Mouse (Mus musculus) heart, embryonic 10.5 days (tissue): ENCODE measurements at regions not wholly inside any gene's neighbourhood (a gene's known extent, or its start where the extent isn't known, plus 50 kb on each side); places are given as distances from the start of the nearest gene placed in this dataset.

Experiments
- DNase-seq: peaks from one replicate; pipeline ENCODE4 v3.0.0-alpha.2; 2017; ENCODE audit warnings: low spot score
- H3K27ac ChIP-seq: fragments of 300-500 bp; sonication (generic); 2 replicates; pipeline ENCODE4 v1.5.1; 2016; ENCODE audit warnings: mild to moderate bottlenecking
- H3K27me3 ChIP-seq: fragments of 300-500 bp; sonication (generic); 2 replicates; pipeline ENCODE4 v1.6.1; 2016; ENCODE audit warnings: mild to moderate bottlenecking; ENCODE audit not compliant: poor library complexity, insufficient read depth, severe bottlenecking
- H3K36me3 ChIP-seq: fragments of 300-500 bp; sonication (generic); 2 replicates; pipeline ENCODE4 v1.6.1; 2016; ENCODE audit warnings: mild to moderate bottlenecking, moderate library complexity
- H3K4me1 ChIP-seq: fragments of 300-500 bp; sonication (generic); 2 replicates; pipeline ENCODE4 v1.6.1; 2016; ENCODE audit warnings: mild to moderate bottlenecking
- H3K4me3 ChIP-seq: fragments of 300-500 bp; sonication (generic); 2 replicates; pipeline ENCODE4 v1.5.1; 2016; ENCODE audit warnings: mild to moderate bottlenecking, moderate library complexity
- H3K9me3 ChIP-seq: fragments of 300-500 bp; sonication (generic); 2 replicates; pipeline ENCODE4 v1.6.1; 2016; ENCODE audit warnings: mild to moderate bottlenecking, moderate library complexity
- WGBS: fragments of 180-500 bp; shearing (Covaris S2); methylation state at CpG from one replicate; pipeline ENCODE4 v1.1.7; 2016; 5-methylcytosine and 5-hydroxymethylcytosine counted together

GRCm38 (mm10) chr11:7502679-7503078 lies 289.0 kb upstream of the Igfbp3 start:
- 71% methylated on average over 2 of the region's 2 CpGs for WGBS
- no peak for DNase-seq

GRCm38 (mm10) chr11:7502045-7502444 lies 288.3 kb upstream of the Igfbp3 start:
- WGBS, result 81% methylated on average over 2 of the region's 2 CpGs
- H3K27ac ChIP-seq, result no peak overlapping the region

More at GRCm38 (mm10) chr11:7502679-7503078, 289.0 kb upstream of the Igfbp3 start:
- Histone ChIP-seq H3K27me3 (no peaks in the 10 kb centered on the region), H3K9me3 (no peaks in the 10 kb centered on the region), H3K4me3 (no peak overlapping the region), H3K27ac (no peak overlapping the region), H3K4me1 (0 out of 2 replicates have a peak, but pooled peaks cover 3% of the 10 kb centered on the region), H3K36me3 (no peaks in the 10 kb centered on the region)

GRCm38 (mm10) chr11:7497803-7498202 lies 284.1 kb upstream of the Igfbp3 start:
- no peaks in the 10 kb centered on the region for H3K36me3 ChIP-seq
- WGBS, result 62% methylated on average over 6 of the region's 6 CpGs
- DNase-seq, result no peak
- H3K27ac ChIP-seq, result no peak overlapping the region
- no peaks in the 10 kb centered on the region for H3K9me3 ChIP-seq
- H3K27me3 ChIP-seq, result no peaks in the 10 kb centered on the region
- H3K4me3 ChIP-seq, result no peak overlapping the region
- H3K4me1 ChIP-seq, result no peaks in the 10 kb centered on the region

More at GRCm38 (mm10) chr11:7502045-7502444, 288.3 kb upstream of the Igfbp3 start:
- no peak overlapping the region for H3K4me3 ChIP-seq
- H3K4me1 ChIP-seq, result 0 out of 2 replicates have a peak, but pooled peaks cover 3% of the 10 kb centered on the region
- no peaks in the 10 kb centered on the region for H3K36me3 ChIP-seq
- H3K9me3 ChIP-seq, result no peaks in the 10 kb centered on the region
- DNase-seq, result no peak
- no peaks in the 10 kb centered on the region for H3K27me3 ChIP-seq

GRCm38 (mm10) chr11:7473832-7474545 lies 260.3 kb upstream of the Igfbp3 start:
- H3K9me3 ChIP-seq, result no peaks in the 10 kb centered on the region
- no peaks in the 10 kb centered on the region for H3K27me3 ChIP-seq
- H3K4me1 ChIP-seq, result peaks cover 12% of the 10 kb centered on the region
- H3K4me3 ChIP-seq, result no peak overlapping the region
- WGBS, result 64% methylated on average over 7 of the region's 7 CpGs
- H3K27ac ChIP-seq, result no peak overlapping the region
- no peaks in the 10 kb centered on the region for H3K36me3 ChIP-seq
- DNase-seq, result no peak

GRCm38 (mm10) chr11:7465522-7465921 lies 251.8 kb upstream of the Igfbp3 start:
- Histone ChIP-seq H3K4me3 (no peak overlapping the region), H3K36me3 (no peaks in the 10 kb centered on the region), H3K9me3 (no peaks in the 10 kb centered on the region), H3K4me1 (peaks cover 10% of the 10 kb centered on the region; the same call in 1 of the 2 replicates), H3K27ac (no peak overlapping the region), H3K27me3 (no peaks in the 10 kb centered on the region)
- 59% methylated on average over 1 of the region's 1 CpGs for WGBS
- no peak for DNase-seq

- H3K4me1 ChIP-seq, result peaks cover 10% of the 10 kb centered on the region; the same call in 1 of the 2 replicates
- DNase-seq, result no peak
- no peak overlapping the region for H3K4me3 ChIP-seq
- H3K27ac ChIP-seq, result no peak overlapping the region
- no peaks in the 10 kb centered on the region for H3K9me3 ChIP-seq
- no peaks in the 10 kb centered on the region for H3K36me3 ChIP-seq
- no peaks in the 10 kb centered on the region for H3K27me3 ChIP-seq
- WGBS, result 54% methylated on average over 6 of the region's 6 CpGs
Observed at GRCm38 (mm10) chr11:7461956-7462771, 248.4 kb upstream of the Igfbp3 start.

- Histone ChIP-seq H3K9me3 (no peaks in the 10 kb centered on the region), H3K27ac (no peak overlapping the region), H3K27me3 (no peaks in the 10 kb centered on the region), H3K4me3 (no peak overlapping the region), H3K36me3 (no peaks in the 10 kb centered on the region), H3K4me1 (no peaks in the 10 kb centered on the region)
- WGBS, result 77% methylated on average over 4 of the region's 4 CpGs
- DNase-seq, result no peak
Observed at GRCm38 (mm10) chr11:7451756-7452155, 238.0 kb upstream of the Igfbp3 start.

- 97% methylated on average over 8 of the region's 8 CpGs for WGBS
- Histone ChIP-seq H3K9me3 (peaks cover 3% of the 10 kb centered on the region; the same call in 1 of the 2 replicates), H3K4me1 (no peaks in the 10 kb centered on the region), H3K27me3 (no peaks in the 10 kb centered on the region), H3K36me3 (no peaks in the 10 kb centered on the region), H3K4me3 (no peak overlapping the region), H3K27ac (no peak overlapping the region)
- DNase-seq, result no peak
Observed at GRCm38 (mm10) chr11:7444494-7444893, 230.8 kb upstream of the Igfbp3 start.

GRCm38 (mm10) chr11:7439276-7439675 lies 225.6 kb upstream of the Igfbp3 start:
- Histone ChIP-seq H3K4me1 (peaks cover 5% of the 10 kb centered on the region; the same call in 1 of the 2 replicates), H3K27me3 (no peaks in the 10 kb centered on the region), H3K27ac (no peak overlapping the region), H3K9me3 (no peaks in the 10 kb centered on the region), H3K36me3 (no peaks in the 10 kb centered on the region), H3K4me3 (no peak overlapping the region)
- no peak for DNase-seq
- 31% methylated on average over 3 of the region's 3 CpGs for WGBS

- 88% methylated on average over 3 of the region's 3 CpGs for WGBS
- Histone ChIP-seq H3K27me3 (no peaks in the 10 kb centered on the region), H3K4me1 (peaks cover 5% of the 10 kb centered on the region; the same call in 1 of the 2 replicates), H3K4me3 (no peak overlapping the region), H3K27ac (no peak overlapping the region), H3K9me3 (no peaks in the 10 kb centered on the region), H3K36me3 (no peaks in the 10 kb centered on the region)
- DNase-seq, result no peak
Observed at GRCm38 (mm10) chr11:7434591-7434990, 220.9 kb upstream of the Igfbp3 start.

GRCm38 (mm10) chr11:7427771-7428170 lies 214.0 kb upstream of the Igfbp3 start:
- H3K4me3 ChIP-seq, result no peak overlapping the region
- no peaks in the 10 kb centered on the region for H3K9me3 ChIP-seq
- no peak overlapping the region for H3K27ac ChIP-seq
- no peak for DNase-seq
- 90% methylated on average over 4 of the region's 4 CpGs for WGBS
- no peaks in the 10 kb centered on the region for H3K36me3 ChIP-seq
- H3K4me1 ChIP-seq, result peaks cover 14% of the 10 kb centered on the region
- H3K27me3 ChIP-seq, result no peaks in the 10 kb centered on the region

GRCm38 (mm10) chr11:7425233-7425632 lies 211.5 kb upstream of the Igfbp3 start:
- no peaks in the 10 kb centered on the region for H3K9me3 ChIP-seq
- peaks cover 14% of the 10 kb centered on the region for H3K4me1 ChIP-seq
- no peak overlapping the region for H3K4me3 ChIP-seq
- no peaks in the 10 kb centered on the region for H3K36me3 ChIP-seq
- H3K27ac ChIP-seq, result no peak overlapping the region
- DNase-seq, result no peak
- H3K27me3 ChIP-seq, result no peaks in the 10 kb centered on the region
- WGBS, result 92% methylated on average over 1 of the region's 1 CpGs

- no peaks in the 10 kb centered on the region for H3K27me3 ChIP-seq
- DNase-seq, result no peak
- H3K27ac ChIP-seq, result peak overlapping the region; percentile 59; the same call in 1 of the 2 replicates
- H3K36me3 ChIP-seq, result no peaks in the 10 kb centered on the region
- H3K4me3 ChIP-seq, result no peak overlapping the region
- H3K9me3 ChIP-seq, result no peaks in the 10 kb centered on the region
- WGBS, result 43% methylated on average over 5 of the region's 5 CpGs
- peaks cover 14% of the 10 kb centered on the region for H3K4me1 ChIP-seq
Observed at GRCm38 (mm10) chr11:7424082-7424471, 210.4 kb upstream of the Igfbp3 start.
